Mouse (Mus musculus) hindbrain, embryonic 14.5 days (tissue): Measurements from ENCODE around the gene Dhx30. TPM values are rescaled to one million over a fixed set of nuclear protein-coding genes. Genes with fewer than 3 reads are reported as not detected.
"Not testable (repeated sequence)": the region's sequence is repeated elsewhere in the genome, so short reads cannot be mapped to it uniquely, and the experiment has no call there.

Experiments
- ATAC-seq: fragments of 200-750 bp; cut with Nextera tagmentation; 2 replicates; pipeline ENCODE4 v1.8.0; 2017; ENCODE audit warnings: moderate number of reproducible peaks, mild to moderate bottlenecking, moderate TSS enrichment, moderate library complexity; ENCODE audit not compliant: low FRiP score
- DNase-seq: peaks from one replicate; pipeline ENCODE4 v3.0.0-alpha.2; 2015; ENCODE audit warnings: low spot score
- H3K27ac ChIP-seq: fragments of 300-500 bp; sonication (generic); 2 replicates; pipeline ENCODE4 v1.5.1; 2014; ENCODE audit warnings: mild to moderate bottlenecking, moderate library complexity
- H3K27me3 ChIP-seq: fragments of 300-500 bp; sonication (generic); 2 replicates; pipeline ENCODE4 v1.6.1; 2014; ENCODE audit warnings: mild to moderate bottlenecking, low read length, mixed read lengths; ENCODE audit not compliant: control insufficient read depth, insufficient read depth
- H3K36me3 ChIP-seq: fragments of 300-500 bp; sonication (generic); replicated peaks from 2 replicates; pipeline ENCODE4 v1.6.1; 2014; ENCODE audit not compliant: control insufficient read depth, insufficient read depth
- H3K4me1 ChIP-seq: fragments of 300-500 bp; sonication (generic); replicated peaks from 2 replicates; pipeline ENCODE4 v1.6.1; 2014; ENCODE audit warnings: antibody characterized with exemption, low read length, mixed read lengths; ENCODE audit not compliant: control insufficient read depth, insufficient read depth
- H3K4me2 ChIP-seq: fragments of 300-500 bp; sonication (generic); replicated peaks from 2 replicates; pipeline ENCODE4 v1.6.1; 2014; ENCODE audit warnings: mild to moderate bottlenecking, moderate library complexity
- H3K4me3 ChIP-seq: fragments of 300-500 bp; sonication (generic); replicated peaks from 2 replicates; pipeline ENCODE4 v1.5.1; 2014; ENCODE audit warnings: mild to moderate bottlenecking, low read length
- H3K9ac ChIP-seq: fragments of 300-500 bp; sonication (generic); 2 replicates; pipeline ENCODE4 v1.6.1; 2014
- H3K9me3 ChIP-seq: fragments of 300-500 bp; sonication (generic); 2 replicates; pipeline ENCODE4 v1.6.1; 2016; ENCODE audit warnings: low read length; ENCODE audit not compliant: control insufficient read depth
- WGBS: fragments of 180-500 bp; shearing (Covaris S2); extraction: QIAGEN DNeasy Blood & Tissue Kit; methylation state at CpG from one replicate; pipeline ENCODE4 v1.1.7; 2014; 5-methylcytosine and 5-hydroxymethylcytosine counted together
- polyA plus RNA-seq: library from polyadenylated mRNA; unstranded; fragments of >200 nt; fragmentation: Nextera tagmentation; extraction: Ambion mirVana; gene quantifications from 2 replicates; pipeline ENCODE4 v1.2.1, GENCODE M21; 2014

The Dhx30 gene
- polyA plus RNA-seq, 1 experiment from 2014 or later, result 153 TPM

- Histone ChIP-seq H3K9me3 (no peaks in the 10 kb centered on the region), H3K27ac (peak overlapping the region; percentile 93), H3K27me3 (no peaks in the 10 kb centered on the region), H3K4me2 (peak overlapping the region; percentile 66), H3K36me3 (peaks cover 24% of the 10 kb centered on the region), H3K9ac (peak overlapping the region; percentile 92), H3K4me3 (peak overlapping the region; percentile 90), H3K4me1 (peaks cover 32% of the 10 kb centered on the region)
- ATAC-seq (peak; percentile 77), DNase-seq (peak; percentile 50)
- under 1% methylated on average over 30 of the region's 38 CpGs for WGBS
Observed at GRCm38 (mm10) chr9:110132201-110132605, 14.6 kb upstream of the Dhx30 start.

GRCm38 (mm10) chr9:110131525-110132197 lies 14.0 kb upstream of the Dhx30 start:
- ATAC-seq, result peak; percentile 95
- 1% methylated on average over 61 of the region's 64 CpGs for WGBS

GRCm38 (mm10) chr9:110130896-110131524 lies 13.4 kb upstream of the Dhx30 start:
- WGBS, result 33% methylated on average over 10 of the region's 10 CpGs
- DNase-seq (peak; percentile 26), ATAC-seq (no peak)
- H3K27me3 ChIP-seq, result no peaks in the 10 kb centered on the region
- H3K9me3 ChIP-seq, result no peaks in the 10 kb centered on the region
- H3K36me3 ChIP-seq, result peaks cover 12% of the 10 kb centered on the region
- peak overlapping the region; percentile 92 for H3K9ac ChIP-seq
- peaks cover 32% of the 10 kb centered on the region for H3K4me1 ChIP-seq
- H3K4me2 ChIP-seq, result peak overlapping the region; percentile 66
- H3K4me3 ChIP-seq, result peak overlapping the region; percentile 90
- peak overlapping the region; percentile 93 for H3K27ac ChIP-seq

More at GRCm38 (mm10) chr9:110131525-110132197, 14.0 kb upstream of the Dhx30 start:
- Histone ChIP-seq H3K27ac (peak overlapping the region; percentile 93), H3K4me3 (peak overlapping the region; percentile 90), H3K9ac (peak overlapping the region; percentile 92), H3K4me2 (peak overlapping the region; percentile 66), H3K27me3 (no peaks in the 10 kb centered on the region), H3K9me3 (no peaks in the 10 kb centered on the region), H3K36me3 (peaks cover 18% of the 10 kb centered on the region), H3K4me1 (peaks cover 32% of the 10 kb centered on the region)
- DNase-seq, result peak; percentile 99

GRCm38 (mm10) chr9:110124008-110124540 lies 6.4 kb upstream of the Dhx30 start:
- whole genome bisulfite sequencing, result 56% methylated on average over 2 of the region's 2 CpGs
- DNase-seq, H3K4me3 ChIP-seq, ATAC-seq, H3K4me1 ChIP-seq, H3K27ac ChIP-seq, H3K4me2 ChIP-seq, H3K9ac ChIP-seq, H3K27me3 ChIP-seq, H3K9me3 ChIP-seq, H3K36me3 ChIP-seq: not testable (repeated sequence)

- Histone ChIP-seq H3K4me3 (no peak overlapping the region), H3K27me3 (no peaks in the 10 kb centered on the region), H3K27ac (no peak overlapping the region), H3K4me1 (peaks cover 4% of the 10 kb centered on the region), H3K4me2 (no peak overlapping the region), H3K9ac (no peak overlapping the region), H3K36me3 (no peaks in the 10 kb centered on the region), H3K9me3 (no peaks in the 10 kb centered on the region)
- DNase-seq (no peak), ATAC-seq (no peak)
- WGBS, result 87% methylated on average over 2 of the region's 2 CpGs
Observed at GRCm38 (mm10) chr9:110123322-110123721, 5.7 kb upstream of the Dhx30 start.

GRCm38 (mm10) chr9:110121424-110121823 lies 3.8 kb upstream of the Dhx30 start:
- no peak overlapping the region for H3K27ac ChIP-seq
- no peaks in the 10 kb centered on the region for H3K36me3 ChIP-seq
- H3K4me3 ChIP-seq, result no peak overlapping the region
- 85% methylated on average over 4 of the region's 4 CpGs for WGBS
- H3K27me3 ChIP-seq, result no peaks in the 10 kb centered on the region
- peaks cover 8% of the 10 kb centered on the region for H3K4me1 ChIP-seq
- H3K4me2 ChIP-seq, result no peak overlapping the region
- H3K9ac ChIP-seq, result no peak overlapping the region
- ATAC-seq (no peak), DNase-seq (no peak)
- H3K9me3 ChIP-seq, result no peaks in the 10 kb centered on the region

GRCm38 (mm10) chr9:110118249-110118648 lies 619 bp upstream of the Dhx30 start:
- H3K27me3 ChIP-seq, result no peaks in the 10 kb centered on the region
- peaks cover 20% of the 10 kb centered on the region for H3K36me3 ChIP-seq
- peak overlapping the region; percentile 79 for H3K4me3 ChIP-seq
- WGBS, result 33% methylated on average over 1 of the region's 1 CpGs
- H3K4me2 ChIP-seq, result peak overlapping the region; percentile 72
- peak overlapping the region; percentile 93 for H3K27ac ChIP-seq
- peaks cover 16% of the 10 kb centered on the region for H3K4me1 ChIP-seq
- no peak for ATAC-seq
- no peaks in the 10 kb centered on the region for H3K9me3 ChIP-seq
- H3K9ac ChIP-seq, result peak overlapping the region; percentile 90
- DNase-seq, result no peak

- ATAC-seq (peak; percentile 96), DNase-seq (peak; percentile 87)
- Histone ChIP-seq H3K27ac (peak within 1 kb of the TSS; percentile 93), H3K4me1 (peaks cover 16% of the 10 kb centered on the region), H3K27me3 (no peaks in the 10 kb centered on the region), H3K4me3 (peak within 1 kb of the TSS; percentile 79), H3K9ac (peak within 1 kb of the TSS; percentile 90), H3K4me2 (peak within 1 kb of the TSS; percentile 72), H3K9me3 (no peaks in the 10 kb centered on the region), H3K36me3 (peaks cover 30% of the 10 kb centered on the region)
- WGBS, result under 1% methylated on average over 78 of the region's 79 CpGs
Observed at GRCm38 (mm10) chr9:110116977-110117778, 452 bp downstream of the Dhx30 start, which contains the start of gene Smarcc1. TSS of gene Smarcc1 (plus strand) at chr9:110117708.
